Mouse (Mus musculus): ENCODE results near the gene Olfr870. TPM values are rescaled to one million over a fixed set of nuclear protein-coding genes. Genes with fewer than 3 reads are reported as not detected.

The Olfr870 gene
- polyA plus RNA-seq, 1 experiment from 2014 or later = not detected

Other genes starting within 250 kb of the Olfr870 start
- not detected in 2 replicates for gene Olfr866, start 146.0 kb downstream of the Olfr870 start, polyA plus RNA-seq (2015; fragmentation: Nextera tagmentation; extraction: Ambion mirVana)
- gene Olfr867, start 116.5 kb downstream of the Olfr870 start, polyA plus RNA-seq (2015; fragmentation: Nextera tagmentation; extraction: Ambion mirVana) = not detected in 2 replicates
- not detected in 2 replicates for gene Olfr868, start 75.4 kb downstream of the Olfr870 start, polyA plus RNA-seq (2015; fragmentation: Nextera tagmentation; extraction: Ambion mirVana)
- gene Olfr869, start 45.0 kb downstream of the Olfr870 start, polyA plus RNA-seq (2015; fragmentation: Nextera tagmentation; extraction: Ambion mirVana) = not detected in 2 replicates
- gene Olfr871, start 38.1 kb upstream of the Olfr870 start, polyA plus RNA-seq (2015; fragmentation: Nextera tagmentation; extraction: Ambion mirVana) = not detected in 2 replicates
- not detected in 2 replicates for gene Olfr872, start 63.1 kb upstream of the Olfr870 start, polyA plus RNA-seq (2015; fragmentation: Nextera tagmentation; extraction: Ambion mirVana)
- not detected in 2 replicates for gene Olfr39, start 108.3 kb upstream of the Olfr870 start, polyA plus RNA-seq (2015; fragmentation: Nextera tagmentation; extraction: Ambion mirVana)
- gene Olfr873, start 124.5 kb upstream of the Olfr870 start, polyA plus RNA-seq (2015; fragmentation: Nextera tagmentation; extraction: Ambion mirVana) = not detected in 2 replicates
- gene Olfr18, start 162.0 kb upstream of the Olfr870 start, polyA plus RNA-seq (2015; fragmentation: Nextera tagmentation; extraction: Ambion mirVana) = not detected in 2 replicates
- 29.1 and 31.0 TPM in 2 replicates for gene Zfp560, start 211.1 kb upstream of the Olfr870 start, polyA plus RNA-seq (2015; fragmentation: Nextera tagmentation; extraction: Ambion mirVana)

Data from heart, embryonic 16.5 days (tissue).